ENCODE assay signal across 16 mouse cellular contexts in genomic region chr7:123330506-123330905, GRCm38 (mm10). TPM values are rescaled to one million over a fixed set of nuclear protein-coding genes. Genes with fewer than 3 reads are reported as not detected.
DNase-seq lines count a peak whose midpoint lies in the region; ATAC-seq and TF ChIP-seq lines count a peak whose summit lies in the region.
"Had no signal": no experiment of that assay in that cellular context is flagged by ENCODE, and none has a peak within 500 bp of the region (broad histone marks: within the 10 kb centered on the region; RNA-seq: fewer than 3 reads in every experiment).

No protein-coding gene starts in this region.

- peaks cover 13% of the 10 kb centered on the region; the same call in 1 of the 2 replicates for H3K36me3 ChIP-seq in lung, postnatal 0 days (ENCODE audit: insufficient read depth, low read length)
- H3K36me3 ChIP-seq in splenic B cell, adult 2 months (ENCODE audit: control insufficient read depth, insufficient read depth, low read length, poor library complexity, severe bottlenecking) = peaks cover 5% of the 10 kb centered on the region
- H3K36me3 ChIP-seq in kidney, embryonic 16.5 days (ENCODE audit: insufficient read depth, low read length) = peaks cover 8% of the 10 kb centered on the region; the same call in 1 of the 2 replicates
- H3K36me3 ChIP-seq: forebrain, embryonic 15.5 days had no signal

- no peak for TF ChIP-seq CTCF in lung, postnatal 0 days (IDR thresholded peaks at IDR 0.05)

- H3K9ac ChIP-seq in lung, postnatal 0 days (replicated peaks; ENCODE audit: low read depth) = no peak overlapping the region
- no peak overlapping the region for H3K9ac ChIP-seq in kidney, embryonic 16.5 days (replicated peaks; ENCODE audit: low read length)
- H3K9ac ChIP-seq: forebrain, embryonic 15.5 days; liver, embryonic 15.5 days had no signal

- ATAC-seq in lung, postnatal 0 days = no peak
- no peak for ATAC-seq in kidney, embryonic 16.5 days (ENCODE audit: low FRiP score, low TSS enrichment)
- ATAC-seq: forebrain, embryonic 15.5 days; hindbrain, embryonic 16.5 days had no signal

- H3K4me3 ChIP-seq in lung, postnatal 0 days (ENCODE audit: low read depth, low read length) = no peak overlapping the region
- H3K4me3 ChIP-seq in kidney, embryonic 16.5 days (ENCODE audit: low read length) = no peak overlapping the region
- H3K4me3 ChIP-seq: forebrain, embryonic 15.5 days; liver, embryonic 15.5 days had no signal

- intact Hi-C loops in gastrocnemius, postnatal 14 days (cut with DNase I; ENCODE audit: low total_unique reads) = loop anchor here (5.0 kb wide), 1 partner anchor 42 kb away; no protein-coding TSS in a partner anchor

- no peaks in the 10 kb centered on the region for H3K4me1 ChIP-seq in lung, postnatal 0 days (ENCODE audit: insufficient read depth, low read depth, low read length)
- peaks cover 3% of the 10 kb centered on the region; the same call in 1 of the 2 replicates for H3K4me1 ChIP-seq in kidney, embryonic 16.5 days (ENCODE audit: insufficient read depth, low read length)
- H3K4me1 ChIP-seq: forebrain, embryonic 15.5 days had no signal

- WGBS in lung, postnatal 0 days = 76% methylated on average over 9 of the region's 9 CpGs
- 77% methylated on average over 9 of the region's 9 CpGs for WGBS in kidney, embryonic 16.5 days

- TF ChIP-seq EP300 in lung, postnatal 0 days (IDR thresholded peaks at IDR 0.05) = no peak

- no peaks in the 10 kb centered on the region for H3K27me3 ChIP-seq in lung, postnatal 0 days (replicated peaks; ENCODE audit: insufficient read depth, low read length)
- H3K27me3 ChIP-seq in splenic B cell, adult 2 months (ENCODE audit: control insufficient read depth, insufficient read depth, low read length, poor library complexity, severe bottlenecking) = no peaks in the 10 kb centered on the region
- H3K27me3 ChIP-seq in kidney, embryonic 16.5 days (ENCODE audit: insufficient read depth, low read length) = no peaks in the 10 kb centered on the region
- H3K27me3 ChIP-seq: forebrain, embryonic 15.5 days; liver, embryonic 15.5 days had no signal

- peak; percentile 17 for DNase-seq in gastrocnemius, postnatal 14 days
- no peak for DNase-seq in gastrocnemius, postnatal 4 days (ENCODE audit: low spot score in 2 of 2)
- peak; percentile 19 for DNase-seq in lung, postnatal 10 days
- no peak for DNase-seq in lung, postnatal 0 days (ENCODE audit: low spot score)
- DNase-seq in monocyte, adult 2 months (ENCODE audit: low read depth in 1 of 2, low spot score in 2 of 2) = peak; percentile 14 to 27
- DNase-seq in splenic B cell, adult 2 months (ENCODE audit: low read depth, low spot score) = peak; percentile 92
- no peak for DNase-seq in frontal cortex, postnatal 36 days (ENCODE audit: low spot score in 2 of 2)
- DNase-seq: cerebellum, adult 2 months; heart, postnatal 14 days; kidney, adult 8-10 months; right cerebral cortex, postnatal 4 days had no signal

- H3K9me3 ChIP-seq in lung, postnatal 0 days (ENCODE audit: low read length) = no peaks in the 10 kb centered on the region
- H3K9me3 ChIP-seq in kidney, embryonic 16.5 days (ENCODE audit: low read length) = no peaks in the 10 kb centered on the region
- H3K9me3 ChIP-seq: forebrain, embryonic 15.5 days; liver, embryonic 15.5 days had no signal

- no peak overlapping the region for H3K27ac ChIP-seq in lung, postnatal 0 days (ENCODE audit: low read length)
- H3K27ac ChIP-seq in kidney, embryonic 16.5 days (ENCODE audit: low read length) = no peak overlapping the region
- H3K27ac ChIP-seq: forebrain, embryonic 15.5 days; liver, embryonic 15.5 days had no signal

- H3K4me2 ChIP-seq in lung, postnatal 0 days (replicated peaks; ENCODE audit: low read depth, low read length) = no peak overlapping the region
- no peak overlapping the region for H3K4me2 ChIP-seq in kidney, embryonic 16.5 days (replicated peaks; ENCODE audit: low read depth, low read length)
- H3K4me2 ChIP-seq: forebrain, embryonic 15.5 days; liver, embryonic 15.5 days; midbrain, embryonic 11.5 days had no signal

RNA-seq across cellular contexts. Expression of gene Lcmt1, which starts 39.1 kb away (rescaled TPM):
- total RNA-seq in gastrocnemius, postnatal 14 days (2021) = 10 to 100 TPM; 24.2 to 25.3 TPM
- total RNA-seq in gastrocnemius, postnatal 4 days (2021) = 10 to 100 TPM; 28.9 to 32.6 TPM
- polyA plus RNA-seq in lung, postnatal 0 days (2015; fragmentation: Nextera tagmentation; extraction: Ambion mirVana) = 24.4 and 26.0 TPM in 2 replicates
- 58.5 and 59.9 TPM in 2 replicates for polyA plus RNA-seq in kidney, embryonic 16.5 days (2015; fragmentation: Nextera tagmentation; extraction: Ambion mirVana)

RNA-seq across cellular contexts. Expression of gene Arhgap17, which starts 39.2 kb away (rescaled TPM):
- 10 to 100 TPM; 16.4 to 19.0 TPM for total RNA-seq in gastrocnemius, postnatal 14 days (2021)
- 10 to 100 TPM; 28.8 to 31.7 TPM for total RNA-seq in gastrocnemius, postnatal 4 days (2021)
- polyA plus RNA-seq in lung, postnatal 0 days (2015; fragmentation: Nextera tagmentation; extraction: Ambion mirVana) = 13.4 and 14.5 TPM in 2 replicates
- 21.3 and 26.9 TPM in 2 replicates for polyA plus RNA-seq in kidney, embryonic 16.5 days (2015; fragmentation: Nextera tagmentation; extraction: Ambion mirVana)

Comparison
In these comparisons a context has a peak if more than half of its experiments do, and no peak if none do; other contexts are left out.
1. DNase-seq: peak in gastrocnemius, postnatal 14 days (single experiment), lung, postnatal 10 days (single experiment), monocyte, adult 2 months (2 of 2) and splenic B cell, adult 2 months (single experiment); none in gastrocnemius, postnatal 4 days (0 of 2), lung, postnatal 0 days (single experiment) and frontal cortex, postnatal 36 days (0 of 2).